Mouse (Mus musculus): ENCODE measurements around the gene Stra8. TPM values are rescaled to one million over a fixed set of nuclear protein-coding genes. Genes with fewer than 3 reads are reported as not detected.

The Stra8 gene
- polyA plus RNA-seq, 1 experiment from 2014 or later: not detected

GRCm38 (mm10) chr6:34877509-34878321 is 42.2 kb upstream of the Stra8 start, which contains the start of gene Cyren:
TSS of gene Cyren (minus strand) at chr6:34878060.
- peaks cover 48% of the 10 kb centered on the region for H3K4me1 ChIP-seq (ENCODE audit: control insufficient read depth, low read depth, low read length)

DNA sequence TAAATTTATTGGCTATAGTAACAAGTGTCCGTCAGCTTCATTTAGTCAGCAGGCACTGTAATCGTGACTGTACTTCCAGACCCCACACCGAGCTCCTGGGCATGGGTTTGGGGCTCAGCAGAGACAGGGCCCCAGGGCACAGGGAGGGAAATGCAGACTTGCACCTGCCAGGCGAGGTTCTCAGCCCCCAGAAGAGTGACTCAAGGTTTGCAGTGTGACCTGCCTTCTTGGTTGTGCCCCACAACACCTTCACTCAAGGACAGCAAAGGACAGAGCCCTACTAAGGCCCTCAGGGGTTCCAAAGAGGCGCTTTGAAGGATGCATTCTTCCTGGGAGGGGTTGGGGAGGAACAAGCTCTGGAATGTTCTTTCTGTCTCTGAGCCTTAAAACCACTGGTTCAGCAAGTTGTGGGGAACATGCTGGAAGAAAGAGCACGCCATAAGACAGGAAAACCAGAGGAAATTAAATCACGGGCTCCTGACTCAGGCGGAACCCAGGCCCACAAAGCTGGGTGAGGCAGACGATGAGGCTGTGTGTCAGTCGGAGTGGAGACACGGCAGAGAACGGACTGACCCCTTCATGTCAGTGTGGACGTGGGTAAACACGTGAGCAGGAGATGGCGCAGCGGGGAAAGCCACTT is 40.7 kb upstream of the Stra8 start:
- ATAC-seq (ENCODE audit: low read depth): no peak
- Histone ChIP-seq H3K4me2 (ENCODE audit: low read depth, low read length) (no peak overlapping the region), H3K27ac (ENCODE audit: low read length) (no peak overlapping the region; the same call in 1 of the 2 replicates)

More at GRCm38 (mm10) chr6:34877509-34878321, 42.2 kb upstream of the Stra8 start, which contains the start of gene Cyren:
- Histone ChIP-seq H3K27ac (ENCODE audit: low read length) (peak within 1 kb of the TSS; percentile 87), H3K4me2 (ENCODE audit: low read depth, low read length) (peak within 1 kb of the TSS; percentile 79), H3K27me3 (ENCODE audit: control insufficient read depth, insufficient read depth, low read depth, low read length) (no peaks in the 10 kb centered on the region), H3K9me3 (replicated peaks; ENCODE audit: control insufficient read depth, low read length) (no peaks in the 10 kb centered on the region), H3K4me3 (ENCODE audit: low read depth, low read length) (peak within 1 kb of the TSS; percentile 75), H3K9ac (ENCODE audit: low read depth, low read length) (peak within 1 kb of the TSS; percentile 90), H3K36me3 (ENCODE audit: control insufficient read depth, insufficient read depth) (peaks cover 11% of the 10 kb centered on the region)
- under 1% methylated on average over 56 of the region's 56 CpGs for WGBS (ENCODE audit: insufficient replicate concordance)
- peak; percentile 84 for ATAC-seq (ENCODE audit: low read depth)

GRCm38 (mm10) chr6:34879911-34880475 is 40.0 kb upstream of the Stra8 start:
- Histone ChIP-seq H3K4me3 (ENCODE audit: low read depth, low read length) (no peak overlapping the region), H3K4me2 (ENCODE audit: low read depth, low read length) (no peak overlapping the region), H3K4me1 (ENCODE audit: control insufficient read depth, low read depth, low read length) (peaks cover 35% of the 10 kb centered on the region), H3K9ac (ENCODE audit: low read depth, low read length) (no peak overlapping the region), H3K36me3 (ENCODE audit: control insufficient read depth, insufficient read depth) (peaks cover 13% of the 10 kb centered on the region), H3K27ac (ENCODE audit: low read length) (no peak overlapping the region), H3K9me3 (replicated peaks; ENCODE audit: control insufficient read depth, low read length) (no peaks in the 10 kb centered on the region), H3K27me3 (ENCODE audit: control insufficient read depth, insufficient read depth, low read depth, low read length) (no peaks in the 10 kb centered on the region)
- 55% methylated on average over 6 of the region's 6 CpGs for WGBS (ENCODE audit: insufficient replicate concordance)
- ATAC-seq (ENCODE audit: low read depth): no peak

More for the DNA sequence above, 40.7 kb upstream of the Stra8 start:
- H3K36me3 ChIP-seq (ENCODE audit: control insufficient read depth, insufficient read depth): peaks cover 13% of the 10 kb centered on the region
- H3K27me3 ChIP-seq (ENCODE audit: control insufficient read depth, insufficient read depth, low read depth, low read length): no peaks in the 10 kb centered on the region
- WGBS (ENCODE audit: insufficient replicate concordance): 81% methylated on average over 16 of the region's 16 CpGs
- peaks cover 42% of the 10 kb centered on the region for H3K4me1 ChIP-seq (ENCODE audit: control insufficient read depth, low read depth, low read length)
- H3K9ac ChIP-seq (ENCODE audit: low read depth, low read length): no peak overlapping the region
- no peak overlapping the region for H3K4me3 ChIP-seq (ENCODE audit: low read depth, low read length)
- H3K9me3 ChIP-seq (replicated peaks; ENCODE audit: control insufficient read depth, low read length): no peaks in the 10 kb centered on the region

DNA sequence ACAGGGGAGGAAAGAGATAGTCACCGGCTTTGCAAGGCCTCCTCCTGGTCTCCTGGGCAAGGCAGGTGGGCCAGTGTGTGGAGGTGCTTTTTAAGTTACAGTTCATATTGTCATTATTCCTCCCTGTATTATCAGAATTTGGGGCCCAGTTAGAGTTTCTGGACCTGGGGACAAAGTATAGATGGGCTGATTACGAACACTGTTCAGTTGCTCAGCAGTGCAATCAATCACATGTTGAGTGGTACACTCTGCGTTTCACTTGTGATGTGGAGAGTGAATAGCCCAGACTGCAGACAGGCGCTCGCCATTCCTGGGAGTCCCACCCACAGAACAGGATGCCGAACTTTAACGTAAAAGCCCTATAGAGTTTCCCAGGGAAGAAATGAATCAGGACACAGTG is 35.2 kb upstream of the Stra8 start:
- H3K36me3 ChIP-seq (ENCODE audit: control insufficient read depth, insufficient read depth): peaks cover 32% of the 10 kb centered on the region
- H3K9ac ChIP-seq (ENCODE audit: low read depth, low read length): no peak overlapping the region

GRCm38 (mm10) chr6:34887131-34887850 is 32.7 kb upstream of the Stra8 start:
- peaks cover 38% of the 10 kb centered on the region for H3K36me3 ChIP-seq (ENCODE audit: control insufficient read depth, insufficient read depth)
- no peak overlapping the region for H3K27ac ChIP-seq (ENCODE audit: low read length)
- 87% methylated on average over 6 of the region's 6 CpGs for WGBS (ENCODE audit: insufficient replicate concordance)
- ATAC-seq (ENCODE audit: low read depth): no peak
- H3K4me2 ChIP-seq (ENCODE audit: low read depth, low read length): no peak overlapping the region
- no peaks in the 10 kb centered on the region for H3K4me1 ChIP-seq (ENCODE audit: control insufficient read depth, low read depth, low read length)
- H3K27me3 ChIP-seq (ENCODE audit: control insufficient read depth, insufficient read depth, low read depth, low read length): no peaks in the 10 kb centered on the region
- H3K9ac ChIP-seq (ENCODE audit: low read depth, low read length): no peak overlapping the region
- H3K4me3 ChIP-seq (ENCODE audit: low read depth, low read length): no peak overlapping the region
- no peaks in the 10 kb centered on the region for H3K9me3 ChIP-seq (replicated peaks; ENCODE audit: control insufficient read depth, low read length)

More for the DNA sequence above, 35.2 kb upstream of the Stra8 start:
- ATAC-seq (ENCODE audit: low read depth): no peak
- 90% methylated on average over 7 of the region's 7 CpGs for WGBS (ENCODE audit: insufficient replicate concordance)
- H3K27ac ChIP-seq (ENCODE audit: low read length): no peak overlapping the region
- H3K4me1 ChIP-seq (ENCODE audit: control insufficient read depth, low read depth, low read length): no peaks in the 10 kb centered on the region
- no peak overlapping the region for H3K4me3 ChIP-seq (ENCODE audit: low read depth, low read length)
- H3K9me3 ChIP-seq (replicated peaks; ENCODE audit: control insufficient read depth, low read length): no peaks in the 10 kb centered on the region
- H3K27me3 ChIP-seq (ENCODE audit: control insufficient read depth, insufficient read depth, low read depth, low read length): no peaks in the 10 kb centered on the region
- H3K4me2 ChIP-seq (ENCODE audit: low read depth, low read length): no peak overlapping the region

- ATAC-seq (ENCODE audit: low read depth): no peak; the same call in 1 of the 2 replicates
- H3K27ac ChIP-seq (ENCODE audit: low read length): no peak overlapping the region
- no peak overlapping the region for H3K9ac ChIP-seq (ENCODE audit: low read depth, low read length)
- no peaks in the 10 kb centered on the region for H3K4me1 ChIP-seq (ENCODE audit: control insufficient read depth, low read depth, low read length)
- H3K4me2 ChIP-seq (ENCODE audit: low read depth, low read length): no peak overlapping the region
- H3K9me3 ChIP-seq (replicated peaks; ENCODE audit: control insufficient read depth, low read length): no peaks in the 10 kb centered on the region
- WGBS (ENCODE audit: insufficient replicate concordance): 83% methylated on average over 4 of the region's 4 CpGs
- peaks cover 43% of the 10 kb centered on the region for H3K36me3 ChIP-seq (ENCODE audit: control insufficient read depth, insufficient read depth)
- H3K27me3 ChIP-seq (ENCODE audit: control insufficient read depth, insufficient read depth, low read depth, low read length): no peaks in the 10 kb centered on the region
- H3K4me3 ChIP-seq (ENCODE audit: low read depth, low read length): no peak overlapping the region
Observed at GRCm38 (mm10) chr6:34889185-34889584, 30.8 kb upstream of the Stra8 start.

- H3K9ac ChIP-seq (ENCODE audit: low read depth, low read length): no peak overlapping the region
- no peaks in the 10 kb centered on the region for H3K9me3 ChIP-seq (replicated peaks; ENCODE audit: control insufficient read depth, low read length)
- peaks cover 43% of the 10 kb centered on the region for H3K36me3 ChIP-seq (ENCODE audit: control insufficient read depth, insufficient read depth)
- H3K4me2 ChIP-seq (ENCODE audit: low read depth, low read length): no peak overlapping the region
- H3K4me1 ChIP-seq (ENCODE audit: control insufficient read depth, low read depth, low read length): peaks cover 3% of the 10 kb centered on the region; the same call in 1 of the 2 replicates
- no peak for ATAC-seq (ENCODE audit: low read depth)
- no peaks in the 10 kb centered on the region for H3K27me3 ChIP-seq (ENCODE audit: control insufficient read depth, insufficient read depth, low read depth, low read length)
- WGBS (ENCODE audit: insufficient replicate concordance): 85% methylated on average over 7 of the region's 7 CpGs
- H3K27ac ChIP-seq (ENCODE audit: low read length): no peak overlapping the region
- H3K4me3 ChIP-seq (ENCODE audit: low read depth, low read length): no peak overlapping the region
Observed at GRCm38 (mm10) chr6:34895569-34895968, 24.4 kb upstream of the Stra8 start.

- Histone ChIP-seq H3K9me3 (replicated peaks; ENCODE audit: control insufficient read depth, low read length) (no peaks in the 10 kb centered on the region), H3K4me3 (ENCODE audit: low read depth, low read length) (no peak overlapping the region), H3K4me2 (ENCODE audit: low read depth, low read length) (no peak overlapping the region), H3K27me3 (ENCODE audit: control insufficient read depth, insufficient read depth, low read depth, low read length) (no peaks in the 10 kb centered on the region), H3K4me1 (ENCODE audit: control insufficient read depth, low read depth, low read length) (peaks cover 3% of the 10 kb centered on the region; the same call in 1 of the 2 replicates), H3K36me3 (ENCODE audit: control insufficient read depth, insufficient read depth) (peaks cover 43% of the 10 kb centered on the region), H3K27ac (ENCODE audit: low read length) (no peak overlapping the region), H3K9ac (ENCODE audit: low read depth, low read length) (no peak overlapping the region)
- WGBS (ENCODE audit: insufficient replicate concordance): 83% methylated on average over 16 of the region's 16 CpGs
- ATAC-seq (ENCODE audit: low read depth): no peak
Observed at GRCm38 (mm10) chr6:34896168-34896780, 23.7 kb upstream of the Stra8 start.
